Mouse (Mus musculus): Measurements from ENCODE around the gene Tigit. TPM values are rescaled to one million over a fixed set of nuclear protein-coding genes. Genes with fewer than 3 reads are reported as not detected.

Gene Tigit
- 0.21 TPM in 1 of 2 replicates, not detected in the other for polyA plus RNA-seq (2015; fragmentation: Nextera tagmentation; extraction: Ambion mirVana)

DNA sequence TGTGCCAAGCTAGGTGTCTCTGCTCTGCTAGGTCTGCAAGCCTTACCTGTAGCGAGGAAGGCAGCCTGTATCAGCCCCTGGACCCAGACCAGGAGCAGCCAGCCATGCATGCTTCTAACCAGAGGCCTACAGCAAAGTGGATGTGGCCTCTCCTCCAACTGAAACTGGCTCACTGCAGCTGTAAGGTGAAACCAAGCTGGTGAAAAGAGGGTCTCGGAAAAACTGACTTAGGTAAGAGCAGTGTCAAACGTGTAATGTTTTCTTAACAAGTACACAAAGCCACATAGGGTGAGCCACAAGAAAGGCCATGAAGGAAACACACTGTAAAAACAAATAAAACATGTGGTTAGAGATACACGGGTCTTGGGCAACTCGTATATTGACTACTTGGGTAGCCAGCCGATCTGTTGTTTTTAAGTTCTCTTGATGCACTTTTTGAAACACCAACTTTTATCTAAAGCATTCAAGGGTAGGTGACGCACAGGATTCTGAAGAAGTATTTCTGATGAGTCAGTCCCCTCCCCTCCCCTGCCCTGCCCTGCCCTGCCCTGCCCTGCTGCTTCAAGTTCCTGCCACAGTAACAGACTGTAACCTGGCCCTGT is at the start of gene Tigit:
TSS of gene Tigit (minus strand) at position 169 of the 602 bp plus-strand sequence.
- no peak within 1 kb of the TSS for H3K27ac ChIP-seq (ENCODE audit: low read length)
- ATAC-seq (replicated peaks; ENCODE audit: extremely low read depth, insufficient read depth, low FRiP score) = no peak
- no peak within 1 kb of the TSS for H3K4me2 ChIP-seq (ENCODE audit: low read depth, low read length)
- WGBS = 61% methylated on average over 7 of the region's 7 CpGs
- no peak within 1 kb of the TSS for H3K4me3 ChIP-seq (ENCODE audit: low read length)
- H3K36me3 ChIP-seq (ENCODE audit: control insufficient read depth, insufficient read depth) = no peaks in the 10 kb centered on the region
- H3K9me3 ChIP-seq (replicated peaks; ENCODE audit: control insufficient read depth, low read length) = no peaks in the 10 kb centered on the region
- no peak within 1 kb of the TSS for H3K9ac ChIP-seq (ENCODE audit: low read length)
- H3K4me1 ChIP-seq (ENCODE audit: control insufficient read depth, insufficient read depth, low read length) = no peaks in the 10 kb centered on the region
- H3K27me3 ChIP-seq (ENCODE audit: control insufficient read depth, insufficient read depth, low read length) = no peaks in the 10 kb centered on the region

DNA sequence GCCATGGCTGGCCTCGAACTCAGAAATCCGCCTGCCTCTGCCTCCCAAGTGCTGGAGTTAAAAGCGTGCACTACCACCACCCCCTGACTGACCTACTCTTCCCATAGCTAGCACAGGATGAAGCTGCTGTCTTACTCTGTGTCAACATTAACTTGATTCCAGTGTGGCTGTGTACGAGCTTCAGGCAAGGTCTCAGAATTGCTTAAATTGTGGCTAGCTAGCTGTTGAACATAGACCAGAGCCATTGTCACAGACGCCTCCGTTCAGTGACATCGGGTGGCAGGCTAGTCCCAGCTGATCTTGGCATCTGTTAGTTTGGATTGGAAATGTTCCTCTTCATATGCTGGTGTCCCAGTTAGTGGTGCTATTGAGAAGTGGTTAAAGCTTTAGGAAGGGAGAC is 47.4 kb upstream of the Tigit start:
- Histone ChIP-seq H3K27me3 (ENCODE audit: control insufficient read depth, insufficient read depth, low read length) (no peaks in the 10 kb centered on the region), H3K4me3 (ENCODE audit: low read length) (no peak overlapping the region), H3K9ac (ENCODE audit: low read length) (no peak overlapping the region), H3K9me3 (replicated peaks; ENCODE audit: control insufficient read depth, low read length) (no peaks in the 10 kb centered on the region), H3K4me2 (ENCODE audit: low read depth, low read length) (no peak overlapping the region), H3K36me3 (ENCODE audit: control insufficient read depth, insufficient read depth) (no peaks in the 10 kb centered on the region), H3K27ac (ENCODE audit: low read length) (no peak overlapping the region), H3K4me1 (ENCODE audit: control insufficient read depth, insufficient read depth, low read length) (peaks cover 8% of the 10 kb centered on the region)
- no peak for ATAC-seq (replicated peaks; ENCODE audit: extremely low read depth, insufficient read depth, low FRiP score)
- WGBS = 88% methylated on average over 7 of the region's 7 CpGs

DNA sequence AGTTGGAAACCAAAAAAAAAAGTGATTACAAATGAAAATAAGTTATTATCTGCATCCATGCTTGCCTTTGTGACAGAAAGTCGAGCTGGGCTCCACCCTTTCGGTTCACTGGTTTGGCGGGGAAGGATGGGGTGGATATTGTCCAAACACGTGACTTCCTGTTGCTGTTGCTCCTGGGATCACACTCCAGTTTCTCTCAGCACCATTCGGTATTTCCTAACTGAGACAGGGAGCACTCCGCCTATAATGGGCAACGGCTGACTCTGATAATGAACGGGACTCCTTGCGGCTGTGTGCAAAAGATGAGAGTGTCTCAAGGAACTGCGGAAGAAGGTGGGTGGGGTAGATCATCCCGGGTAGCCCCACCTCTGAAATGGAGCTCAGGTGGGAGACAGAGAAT is 46.7 kb upstream of the Tigit start:
- Histone ChIP-seq H3K4me2 (ENCODE audit: low read depth, low read length) (peak overlapping the region; percentile 66; the same call in 1 of the 2 replicates), H3K36me3 (ENCODE audit: control insufficient read depth, insufficient read depth) (no peaks in the 10 kb centered on the region), H3K27me3 (ENCODE audit: control insufficient read depth, insufficient read depth, low read length) (no peaks in the 10 kb centered on the region), H3K4me3 (ENCODE audit: low read length) (no peak overlapping the region), H3K4me1 (ENCODE audit: control insufficient read depth, insufficient read depth, low read length) (peaks cover 8% of the 10 kb centered on the region), H3K27ac (ENCODE audit: low read length) (no peak overlapping the region), H3K9me3 (replicated peaks; ENCODE audit: control insufficient read depth, low read length) (no peaks in the 10 kb centered on the region), H3K9ac (ENCODE audit: low read length) (no peak overlapping the region)
- no peak for ATAC-seq (replicated peaks; ENCODE audit: extremely low read depth, insufficient read depth, low FRiP score)
- 66% methylated on average over 11 of the region's 11 CpGs for WGBS

DNA sequence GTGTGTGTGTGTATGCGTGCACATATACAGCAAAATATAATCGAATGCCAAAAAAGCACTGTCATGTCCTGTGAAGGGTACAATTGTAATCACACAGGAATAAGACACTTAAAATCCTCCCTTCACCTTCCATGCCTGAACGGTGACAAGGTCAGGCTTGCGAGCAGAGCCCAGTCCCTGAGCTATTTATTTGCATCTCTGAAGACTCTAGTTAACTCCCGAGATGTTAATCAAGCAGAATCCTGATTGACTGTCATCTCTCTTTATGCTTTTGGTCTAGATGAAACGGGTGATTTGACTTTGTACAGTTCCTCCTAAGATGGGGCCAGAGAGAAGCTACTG is 46.2 kb upstream of the Tigit start:
- Histone ChIP-seq H3K27me3 (ENCODE audit: control insufficient read depth, insufficient read depth, low read length) (no peaks in the 10 kb centered on the region), H3K36me3 (ENCODE audit: control insufficient read depth, insufficient read depth) (no peaks in the 10 kb centered on the region), H3K27ac (ENCODE audit: low read length) (no peak overlapping the region), H3K9me3 (replicated peaks; ENCODE audit: control insufficient read depth, low read length) (no peaks in the 10 kb centered on the region), H3K4me3 (ENCODE audit: low read length) (no peak overlapping the region; the same call in 1 of the 2 replicates), H3K4me2 (ENCODE audit: low read depth, low read length) (peak overlapping the region; percentile 66), H3K4me1 (ENCODE audit: control insufficient read depth, insufficient read depth, low read length) (peaks cover 8% of the 10 kb centered on the region), H3K9ac (ENCODE audit: low read length) (no peak overlapping the region)
- ATAC-seq (replicated peaks; ENCODE audit: extremely low read depth, insufficient read depth, low FRiP score) = no peak
- 50% methylated on average over 6 of the region's 6 CpGs for WGBS

DNA sequence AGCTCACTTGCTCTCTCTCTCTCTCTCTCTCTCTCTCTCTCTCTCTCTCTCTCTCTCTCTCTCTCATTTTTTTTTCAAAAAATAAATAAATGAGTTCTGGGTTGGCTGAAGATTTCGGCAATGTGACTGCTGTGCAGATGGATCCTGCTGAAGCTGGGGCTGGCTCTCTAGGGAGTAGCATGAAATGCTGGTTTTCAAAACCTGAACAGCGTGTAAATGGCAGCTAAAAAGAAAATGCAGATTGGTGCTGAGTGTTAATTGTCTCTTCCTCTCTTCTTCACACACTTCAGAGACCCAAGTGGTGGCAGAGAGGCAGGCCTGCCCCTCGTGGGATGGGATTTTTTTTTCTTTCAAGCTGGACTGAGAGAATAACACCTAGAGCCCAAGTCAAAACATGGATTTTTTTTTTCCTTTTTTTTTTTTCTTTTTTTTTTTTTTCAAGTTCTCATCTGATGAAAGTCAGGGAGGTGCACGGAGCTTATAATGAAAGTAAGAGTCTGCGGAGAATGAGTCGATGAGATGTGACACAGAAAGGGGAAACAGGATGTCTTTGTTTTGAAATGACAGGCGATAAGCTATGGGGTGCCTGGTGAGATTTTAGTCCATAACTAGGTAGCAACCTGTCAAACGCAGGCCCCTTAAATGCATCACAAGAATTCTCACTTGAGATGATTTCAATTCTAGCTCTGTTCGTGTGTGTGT is 45.6 kb upstream of the Tigit start:
- H3K9ac ChIP-seq (ENCODE audit: low read length) = no peak overlapping the region
- no peaks in the 10 kb centered on the region for H3K9me3 ChIP-seq (replicated peaks; ENCODE audit: control insufficient read depth, low read length)
- 43% methylated on average over 9 of the region's 9 CpGs for WGBS
- H3K4me3 ChIP-seq (ENCODE audit: low read length) = peak overlapping the region; percentile 36
- peaks cover 8% of the 10 kb centered on the region for H3K4me1 ChIP-seq (ENCODE audit: control insufficient read depth, insufficient read depth, low read length)
- H3K27me3 ChIP-seq (ENCODE audit: control insufficient read depth, insufficient read depth, low read length) = no peaks in the 10 kb centered on the region
- peak overlapping the region; percentile 66 for H3K4me2 ChIP-seq (ENCODE audit: low read depth, low read length)
- no peak overlapping the region for H3K27ac ChIP-seq (ENCODE audit: low read length)
- no peak for ATAC-seq (replicated peaks; ENCODE audit: extremely low read depth, insufficient read depth, low FRiP score)
- no peaks in the 10 kb centered on the region for H3K36me3 ChIP-seq (ENCODE audit: control insufficient read depth, insufficient read depth)

DNA sequence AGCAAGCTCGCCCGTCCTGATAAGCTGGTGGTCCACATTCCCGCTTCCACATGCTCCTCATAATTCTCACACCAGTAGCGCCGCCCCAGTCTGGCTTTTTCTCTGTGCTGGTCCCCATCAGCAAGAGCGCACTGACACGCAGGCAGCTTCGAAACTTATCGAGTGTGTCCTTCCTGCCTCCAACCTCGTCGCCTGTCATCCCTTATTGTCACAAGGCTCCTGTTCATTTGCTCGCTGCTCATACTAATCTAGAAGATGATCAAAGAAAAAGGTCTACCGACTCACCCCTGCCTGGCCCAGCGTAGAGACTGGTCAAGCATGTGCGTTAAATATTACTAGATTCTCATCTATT is 45.1 kb upstream of the Tigit start:
- H3K9ac ChIP-seq (ENCODE audit: low read length) = peak overlapping the region; percentile 49
- peak overlapping the region; percentile 36 for H3K4me3 ChIP-seq (ENCODE audit: low read length)
- no peaks in the 10 kb centered on the region for H3K27me3 ChIP-seq (ENCODE audit: control insufficient read depth, insufficient read depth, low read length)
- no peaks in the 10 kb centered on the region for H3K36me3 ChIP-seq (ENCODE audit: control insufficient read depth, insufficient read depth)
- H3K4me1 ChIP-seq (ENCODE audit: control insufficient read depth, insufficient read depth, low read length) = peaks cover 8% of the 10 kb centered on the region
- WGBS = 32% methylated on average over 15 of the region's 15 CpGs
- ATAC-seq (replicated peaks; ENCODE audit: extremely low read depth, insufficient read depth, low FRiP score) = 0 out of 2 replicates have a peak, but pooled peaks have one; percentile 52
- no peak overlapping the region for H3K27ac ChIP-seq (ENCODE audit: low read length)
- no peaks in the 10 kb centered on the region for H3K9me3 ChIP-seq (replicated peaks; ENCODE audit: control insufficient read depth, low read length)
- peak overlapping the region; percentile 66 for H3K4me2 ChIP-seq (ENCODE audit: low read depth, low read length)

DNA sequence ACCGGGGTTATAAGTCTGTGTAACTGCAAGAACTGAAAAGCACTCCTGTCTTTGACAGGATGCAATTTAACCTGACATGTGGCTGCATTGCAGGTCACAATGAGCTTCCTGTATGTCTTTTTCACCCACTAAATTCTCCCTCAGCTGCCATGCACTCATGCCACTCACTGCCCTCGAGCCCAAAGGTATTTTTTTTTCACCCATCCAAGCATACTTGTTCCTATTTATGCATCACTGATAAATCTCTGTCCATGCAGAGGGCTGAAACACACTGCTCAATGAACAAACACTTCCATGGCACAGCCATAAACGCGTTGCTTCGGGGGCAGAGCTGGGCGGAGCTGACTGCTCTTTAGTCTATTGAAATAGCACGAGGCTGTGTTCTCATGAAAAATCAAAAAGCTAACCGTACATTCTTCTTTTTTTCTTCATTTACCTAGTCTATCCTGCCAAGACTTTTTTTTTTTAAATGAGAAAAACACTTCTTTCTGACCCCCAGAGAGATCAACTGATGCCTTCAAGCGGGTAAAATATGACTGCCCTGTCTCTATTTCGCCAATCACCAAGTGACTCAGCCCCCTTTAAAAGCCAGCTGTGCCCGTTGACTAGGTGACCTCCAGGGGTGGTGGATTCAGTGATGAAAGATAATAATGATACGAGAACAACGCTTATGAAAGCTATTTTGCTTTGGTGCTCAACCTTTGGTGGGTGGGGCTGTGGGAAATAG is 44.6 kb upstream of the Tigit start:
- 46% methylated on average over 13 of the region's 13 CpGs for WGBS
- peaks cover 8% of the 10 kb centered on the region for H3K4me1 ChIP-seq (ENCODE audit: control insufficient read depth, insufficient read depth, low read length)
- peak overlapping the region; percentile 66 for H3K4me2 ChIP-seq (ENCODE audit: low read depth, low read length)
- H3K9me3 ChIP-seq (replicated peaks; ENCODE audit: control insufficient read depth, low read length) = no peaks in the 10 kb centered on the region
- H3K27ac ChIP-seq (ENCODE audit: low read length) = no peak overlapping the region
- ATAC-seq (replicated peaks; ENCODE audit: extremely low read depth, insufficient read depth, low FRiP score) = no peak
- no peaks in the 10 kb centered on the region for H3K27me3 ChIP-seq (ENCODE audit: control insufficient read depth, insufficient read depth, low read length)
- H3K9ac ChIP-seq (ENCODE audit: low read length) = peak overlapping the region; percentile 49
- no peaks in the 10 kb centered on the region for H3K36me3 ChIP-seq (ENCODE audit: control insufficient read depth, insufficient read depth)
- peak overlapping the region; percentile 36 for H3K4me3 ChIP-seq (ENCODE audit: low read length)

DNA sequence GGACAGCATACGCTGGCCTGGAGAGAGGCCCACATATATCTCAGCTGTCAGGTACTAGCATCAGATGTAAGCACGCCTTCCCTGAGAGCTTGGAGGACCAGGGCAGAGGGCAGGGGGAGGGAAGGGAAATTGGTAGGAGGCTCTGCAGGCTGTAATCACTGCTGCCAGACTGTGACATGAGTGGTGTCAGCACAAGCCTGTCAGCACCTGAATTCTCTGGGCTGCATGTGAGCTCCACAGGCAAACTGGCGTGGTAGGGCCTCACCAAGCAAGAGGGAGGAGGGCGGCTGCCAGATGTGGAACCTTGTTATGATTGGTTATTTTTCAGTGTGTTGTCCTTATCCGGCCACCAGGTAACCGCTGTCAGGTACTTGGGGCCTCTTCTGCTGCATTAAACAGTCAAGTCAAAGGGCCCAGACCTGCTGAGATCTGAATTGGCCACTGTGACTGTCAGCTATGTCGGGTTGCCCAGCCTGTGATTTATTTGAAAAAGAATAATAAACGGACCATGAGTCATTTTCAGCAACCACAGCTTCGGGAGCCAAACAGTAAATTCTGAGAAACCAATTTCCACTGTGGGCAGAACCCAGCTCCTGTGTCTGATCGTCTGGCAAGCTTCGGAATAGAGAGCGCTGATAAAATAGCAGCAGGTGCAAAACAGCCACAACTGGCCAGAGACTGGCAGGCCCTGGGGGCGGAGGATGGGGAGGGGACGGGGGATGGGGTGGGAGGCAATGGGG is 38.0 kb upstream of the Tigit start:
- peak; percentile 97 for ATAC-seq (replicated peaks; ENCODE audit: extremely low read depth, insufficient read depth, low FRiP score)
- Histone ChIP-seq H3K4me2 (ENCODE audit: low read depth, low read length) (peak overlapping the region; percentile 37), H3K4me3 (ENCODE audit: low read length) (no peak overlapping the region), H3K9ac (ENCODE audit: low read length) (no peak overlapping the region), H3K4me1 (ENCODE audit: control insufficient read depth, insufficient read depth, low read length) (peaks cover 5% of the 10 kb centered on the region), H3K9me3 (replicated peaks; ENCODE audit: control insufficient read depth, low read length) (no peaks in the 10 kb centered on the region), H3K36me3 (ENCODE audit: control insufficient read depth, insufficient read depth) (no peaks in the 10 kb centered on the region), H3K27ac (ENCODE audit: low read length) (peak overlapping the region; percentile 80), H3K27me3 (ENCODE audit: control insufficient read depth, insufficient read depth, low read length) (no peaks in the 10 kb centered on the region)
- WGBS = 25% methylated on average over 14 of the region's 14 CpGs

All from heart, embryonic 16.5 days (tissue).